Mouse (Mus musculus) stomach, embryonic 15.5 days (tissue): Measurements from ENCODE around the gene Astn1. TPM values are rescaled to one million over a fixed set of nuclear protein-coding genes. Genes with fewer than 3 reads are reported as not detected.

Experiments
- ATAC-seq: fragments of 200-750 bp; cut with Nextera tagmentation; 2 replicates; pipeline ENCODE4 v1.8.0; 2017; ENCODE audit warnings: low read depth, moderate number of reproducible peaks, moderate TSS enrichment; ENCODE audit not compliant: insufficient read depth, low FRiP score
- H3K27ac ChIP-seq: fragments of 300-500 bp; sonication (generic); 2 replicates; pipeline ENCODE4 v1.5.1; 2015; ENCODE audit warnings: mild to moderate bottlenecking, inconsistent platforms
- H3K27me3 ChIP-seq: fragments of 300-500 bp; sonication (generic); replicated peaks from 2 replicates; pipeline ENCODE4 v1.6.1; 2015; ENCODE audit warnings: inconsistent platforms
- H3K36me3 ChIP-seq: fragments of 300-500 bp; sonication (generic); 2 replicates; pipeline ENCODE4 v1.6.1; 2015; ENCODE audit warnings: inconsistent platforms
- H3K4me1 ChIP-seq: fragments of 300-500 bp; sonication (generic); 2 replicates; pipeline ENCODE4 v1.6.1; 2015; ENCODE audit warnings: inconsistent platforms
- H3K4me2 ChIP-seq: fragments of 300-500 bp; sonication (generic); 2 replicates; pipeline ENCODE4 v1.6.1; 2015; ENCODE audit warnings: mild to moderate bottlenecking, inconsistent platforms
- H3K4me3 ChIP-seq: fragments of 300-500 bp; sonication (generic); replicated peaks from 2 replicates; pipeline ENCODE4 v1.5.1; 2015; ENCODE audit warnings: inconsistent platforms
- H3K9ac ChIP-seq: fragments of 300-500 bp; sonication (generic); 2 replicates; pipeline ENCODE4 v1.6.1; 2015; ENCODE audit warnings: inconsistent platforms
- H3K9me3 ChIP-seq: fragments of 300-500 bp; sonication (generic); 2 replicates; pipeline ENCODE4 v1.6.1; 2016; ENCODE audit warnings: inconsistent platforms
- WGBS: fragments of 180-500 bp; shearing (Covaris S2); methylation state at CpG from one replicate; pipeline ENCODE4 v1.1.7; 2015; 5-methylcytosine and 5-hydroxymethylcytosine counted together
- polyA plus RNA-seq: library from polyadenylated mRNA; unstranded; fragments of >200 nt; fragmentation: Nextera tagmentation; extraction: Ambion mirVana; gene quantifications from 2 replicates; pipeline ENCODE4 v1.2.1, GENCODE M21; 2015

The Astn1 gene
- polyA plus RNA-seq, 1 experiment from 2014 or later = 1.1 TPM

GRCm38 (mm10) chr1:158501019-158501418 is 138.9 kb downstream of the Astn1 start:
- Histone ChIP-seq H3K9me3 (no peaks in the 10 kb centered on the region), H3K4me2 (no peak overlapping the region), H3K4me3 (no peak overlapping the region), H3K4me1 (no peaks in the 10 kb centered on the region), H3K27me3 (no peaks in the 10 kb centered on the region), H3K9ac (no peak overlapping the region), H3K27ac (no peak overlapping the region), H3K36me3 (no peaks in the 10 kb centered on the region)
- no peak for ATAC-seq
- 35% methylated on average over 4 of the region's 4 CpGs for WGBS

GRCm38 (mm10) chr1:158507610-158508009 is 145.5 kb downstream of the Astn1 start:
- Histone ChIP-seq H3K27me3 (no peaks in the 10 kb centered on the region), H3K27ac (no peak overlapping the region), H3K9ac (no peak overlapping the region), H3K36me3 (no peaks in the 10 kb centered on the region), H3K4me3 (no peak overlapping the region), H3K4me2 (no peak overlapping the region), H3K9me3 (no peaks in the 10 kb centered on the region), H3K4me1 (no peaks in the 10 kb centered on the region)
- ATAC-seq = no peak
- 39% methylated on average over 3 of the region's 3 CpGs for WGBS

- Histone ChIP-seq H3K4me1 (no peaks in the 10 kb centered on the region), H3K4me2 (no peak overlapping the region), H3K27me3 (no peaks in the 10 kb centered on the region), H3K9me3 (no peaks in the 10 kb centered on the region), H3K27ac (no peak overlapping the region), H3K9ac (no peak overlapping the region), H3K36me3 (no peaks in the 10 kb centered on the region), H3K4me3 (no peak overlapping the region)
- 67% methylated on average over 4 of the region's 4 CpGs for WGBS
- no peak for ATAC-seq
These were observed 147.2 kb downstream of the Astn1 start for GRCm38 (mm10) chr1:158509112-158509855.

GRCm38 (mm10) chr1:158510478-158511207 is 148.6 kb downstream of the Astn1 start:
- Histone ChIP-seq H3K4me1 (no peaks in the 10 kb centered on the region), H3K27ac (no peak overlapping the region), H3K36me3 (no peaks in the 10 kb centered on the region), H3K9ac (no peak overlapping the region), H3K27me3 (no peaks in the 10 kb centered on the region), H3K9me3 (no peaks in the 10 kb centered on the region), H3K4me2 (no peak overlapping the region), H3K4me3 (no peak overlapping the region)
- 91% methylated on average over 15 of the region's 15 CpGs for WGBS
- ATAC-seq = no peak

- no peak for ATAC-seq
- no peak overlapping the region for H3K4me2 ChIP-seq
- no peak overlapping the region for H3K9ac ChIP-seq
- no peak overlapping the region for H3K27ac ChIP-seq
- no peaks in the 10 kb centered on the region for H3K4me1 ChIP-seq
- H3K9me3 ChIP-seq = no peaks in the 10 kb centered on the region
- no peaks in the 10 kb centered on the region for H3K36me3 ChIP-seq
- H3K4me3 ChIP-seq = no peak overlapping the region
- H3K27me3 ChIP-seq = no peaks in the 10 kb centered on the region
These were observed 150.0 kb downstream of the Astn1 start for GRCm38 (mm10) chr1:158512089-158512488.

GRCm38 (mm10) chr1:158512636-158513035 is 150.6 kb downstream of the Astn1 start:
- Histone ChIP-seq H3K9me3 (no peaks in the 10 kb centered on the region), H3K4me3 (no peak overlapping the region), H3K27ac (no peak overlapping the region), H3K4me1 (no peaks in the 10 kb centered on the region), H3K9ac (no peak overlapping the region), H3K27me3 (no peaks in the 10 kb centered on the region), H3K36me3 (no peaks in the 10 kb centered on the region), H3K4me2 (no peak overlapping the region)
- no peak for ATAC-seq
- WGBS = 70% methylated on average over 6 of the region's 6 CpGs

GRCm38 (mm10) chr1:158513572-158513971 is 151.5 kb downstream of the Astn1 start:
- ATAC-seq = no peak
- H3K4me2 ChIP-seq = no peak overlapping the region
- H3K36me3 ChIP-seq = no peaks in the 10 kb centered on the region
- H3K27me3 ChIP-seq = no peaks in the 10 kb centered on the region
- 80% methylated on average over 13 of the region's 13 CpGs for WGBS
- H3K4me3 ChIP-seq = no peak overlapping the region
- H3K9me3 ChIP-seq = no peaks in the 10 kb centered on the region
- H3K4me1 ChIP-seq = no peaks in the 10 kb centered on the region
- no peak overlapping the region for H3K9ac ChIP-seq
- H3K27ac ChIP-seq = no peak overlapping the region

GRCm38 (mm10) chr1:158516558-158516957 is 154.5 kb downstream of the Astn1 start:
- no peaks in the 10 kb centered on the region for H3K27me3 ChIP-seq
- no peak overlapping the region for H3K4me2 ChIP-seq
- H3K4me3 ChIP-seq = no peak overlapping the region
- no peak overlapping the region for H3K27ac ChIP-seq
- WGBS = 78% methylated on average over 4 of the region's 4 CpGs
- H3K9ac ChIP-seq = no peak overlapping the region
- ATAC-seq = no peak
- H3K36me3 ChIP-seq = no peaks in the 10 kb centered on the region
- no peaks in the 10 kb centered on the region for H3K9me3 ChIP-seq
- no peaks in the 10 kb centered on the region for H3K4me1 ChIP-seq

GRCm38 (mm10) chr1:158536195-158536594 is 174.1 kb downstream of the Astn1 start:
- no peaks in the 10 kb centered on the region for H3K9me3 ChIP-seq
- no peak overlapping the region for H3K4me2 ChIP-seq
- no peaks in the 10 kb centered on the region for H3K36me3 ChIP-seq
- no peaks in the 10 kb centered on the region for H3K4me1 ChIP-seq
- H3K9ac ChIP-seq = no peak overlapping the region
- no peak overlapping the region for H3K4me3 ChIP-seq
- no peak for ATAC-seq
- WGBS = 70% methylated on average over 3 of the region's 3 CpGs
- H3K27me3 ChIP-seq = no peaks in the 10 kb centered on the region
- H3K27ac ChIP-seq = no peak overlapping the region

- Histone ChIP-seq H3K4me1 (no peaks in the 10 kb centered on the region), H3K9ac (no peak overlapping the region), H3K9me3 (no peaks in the 10 kb centered on the region), H3K4me3 (no peak overlapping the region), H3K27ac (no peak overlapping the region), H3K27me3 (no peaks in the 10 kb centered on the region), H3K4me2 (no peak overlapping the region), H3K36me3 (no peaks in the 10 kb centered on the region)
- WGBS = 45% methylated on average over 1 of the region's 1 CpGs
- no peak for ATAC-seq
These were observed 174.8 kb downstream of the Astn1 start for GRCm38 (mm10) chr1:158536867-158537266.

- H3K9ac ChIP-seq = no peak overlapping the region
- no peak overlapping the region for H3K4me3 ChIP-seq
- 79% methylated on average over 4 of the region's 4 CpGs for WGBS
- H3K27ac ChIP-seq = no peak overlapping the region
- H3K36me3 ChIP-seq = no peaks in the 10 kb centered on the region
- no peaks in the 10 kb centered on the region for H3K4me1 ChIP-seq
- H3K4me2 ChIP-seq = no peak overlapping the region
- no peak for ATAC-seq
- no peaks in the 10 kb centered on the region for H3K9me3 ChIP-seq
- no peaks in the 10 kb centered on the region for H3K27me3 ChIP-seq
These were observed 183.0 kb downstream of the Astn1 start for GRCm38 (mm10) chr1:158545095-158545494.

GRCm38 (mm10) chr1:158546513-158546912 is 184.4 kb downstream of the Astn1 start:
- no peak overlapping the region for H3K27ac ChIP-seq
- no peaks in the 10 kb centered on the region for H3K4me1 ChIP-seq
- no peak overlapping the region for H3K4me3 ChIP-seq
- H3K9ac ChIP-seq = no peak overlapping the region
- no peaks in the 10 kb centered on the region for H3K27me3 ChIP-seq
- no peak overlapping the region for H3K4me2 ChIP-seq
- no peaks in the 10 kb centered on the region for H3K36me3 ChIP-seq
- ATAC-seq = no peak
- H3K9me3 ChIP-seq = no peaks in the 10 kb centered on the region
- 54% methylated on average over 4 of the region's 4 CpGs for WGBS
